20 mouse cellular contexts compared by ENCODE assay signal in genomic region chr4:141956931-141957330, GRCm38 (mm10). TPM values are rescaled to one million over a fixed set of nuclear protein-coding genes. Genes with fewer than 3 reads are reported as not detected.
DNase-seq lines count a peak whose midpoint lies in the region; ATAC-seq lines count a peak whose summit lies in the region.
"Had no signal": no experiment of that assay in that cellular context is flagged by ENCODE, and none has a peak within 500 bp of the region (broad histone marks: within the 10 kb centered on the region; RNA-seq: fewer than 3 reads in every experiment).

No protein-coding gene starts in this region.

- H3K9ac ChIP-seq in heart, embryonic 11.5 days (ENCODE audit: low read depth, low read length), result no peak overlapping the region
- no peak overlapping the region for H3K9ac ChIP-seq in midbrain, embryonic 15.5 days
- H3K9ac ChIP-seq: embryonic facial prominence, embryonic 13.5 days; forebrain, embryonic 12.5 days; heart, embryonic 13.5 days; hindbrain, embryonic 12.5 days had no signal

- H3K4me3 ChIP-seq in heart, embryonic 11.5 days (ENCODE audit: low read depth, low read length), result no peak overlapping the region
- H3K4me3 ChIP-seq in midbrain, embryonic 10.5 days, result no peak overlapping the region
- H3K4me3 ChIP-seq in midbrain, embryonic 15.5 days, result no peak overlapping the region
- H3K4me3 ChIP-seq in macrophage (ENCODE audit: inconsistent target), result no peak overlapping the region
- H3K4me3 ChIP-seq: embryonic facial prominence, embryonic 13.5 days; forebrain, embryonic 12.5 days; heart, adult 2 months; heart, embryonic 13.5 days; hindbrain, embryonic 12.5 days had no signal

- DNase-seq in heart, adult 11 months, result peak; percentile 80
- peak; percentile 32 for DNase-seq in kidney, adult 9 months
- DNase-seq in kidney, adult 11 months, result no peak
- DNase-seq in midbrain, embryonic 10.5 days (ENCODE audit: low spot score), result no peak
- DNase-seq: adrenal gland, postnatal 10 days; B cell, adult 2 months; cerebellum, adult 11-12 months; cerebellum, postnatal 36 days; gastrocnemius, postnatal 10 days; heart, postnatal 36 days had no signal

- H3K36me3 ChIP-seq in heart, embryonic 11.5 days (ENCODE audit: control insufficient read depth, insufficient read depth, low read length), result no peaks in the 10 kb centered on the region
- H3K36me3 ChIP-seq in midbrain, embryonic 10.5 days, result no peaks in the 10 kb centered on the region
- H3K36me3 ChIP-seq in midbrain, embryonic 15.5 days (replicated peaks), result no peaks in the 10 kb centered on the region
- H3K36me3 ChIP-seq in macrophage (ENCODE audit: inconsistent target), result no peaks in the 10 kb centered on the region
- H3K36me3 ChIP-seq: embryonic facial prominence, embryonic 13.5 days; forebrain, embryonic 12.5 days; hindbrain, embryonic 12.5 days had no signal

- no peak overlapping the region for H3K27ac ChIP-seq in heart, embryonic 11.5 days (ENCODE audit: low read depth, low read length)
- 0 out of 2 replicates have a peak overlapping the region, but pooled peaks have one; percentile 9 for H3K27ac ChIP-seq in midbrain, embryonic 10.5 days (replicated peaks)
- no peak overlapping the region for H3K27ac ChIP-seq in midbrain, embryonic 15.5 days
- 0 out of 2 replicates have a peak overlapping the region, but pooled peaks have one; percentile 73 for H3K27ac ChIP-seq in macrophage
- H3K27ac ChIP-seq: embryonic facial prominence, embryonic 13.5 days; forebrain, embryonic 12.5 days; heart, adult 2 months; heart, embryonic 13.5 days; hindbrain, embryonic 12.5 days had no signal

- no peaks in the 10 kb centered on the region for H3K27me3 ChIP-seq in heart, embryonic 11.5 days (ENCODE audit: control insufficient read depth, insufficient read depth, low read length)
- 0 out of 2 replicates have a peak, but pooled peaks cover 10% of the 10 kb centered on the region for H3K27me3 ChIP-seq in midbrain, embryonic 10.5 days (ENCODE audit: low read depth, poor library complexity, severe bottlenecking)
- no peaks in the 10 kb centered on the region for H3K27me3 ChIP-seq in midbrain, embryonic 15.5 days (replicated peaks)
- H3K27me3 ChIP-seq: embryonic facial prominence, embryonic 13.5 days; heart, embryonic 13.5 days; hindbrain, embryonic 12.5 days had no signal

- no peaks in the 10 kb centered on the region for H3K79me2 ChIP-seq in macrophage (ENCODE audit: inconsistent target)

- H3K4me2 ChIP-seq in heart, embryonic 11.5 days, result no peak overlapping the region
- H3K4me2 ChIP-seq in midbrain, embryonic 15.5 days, result no peak overlapping the region
- H3K4me2 ChIP-seq: embryonic facial prominence, embryonic 13.5 days; forebrain, embryonic 12.5 days; heart, embryonic 13.5 days; hindbrain, embryonic 12.5 days had no signal

- ATAC-seq in heart, embryonic 11.5 days (replicated peaks; ENCODE audit: insufficient number of reproducible peaks, low FRiP score, low TSS enrichment), result no peak
- ATAC-seq in midbrain, embryonic 15.5 days (replicated peaks), result no peak
- ATAC-seq: CD4-positive, CD25-positive, alpha-beta regulatory T cell, adult 4 months had no signal

- 0 out of 2 replicates have a peak, but pooled peaks cover 5% of the 10 kb centered on the region for H3K9me3 ChIP-seq in heart, embryonic 11.5 days (replicated peaks; ENCODE audit: control insufficient read depth, low read length)
- H3K9me3 ChIP-seq in midbrain, embryonic 10.5 days (replicated peaks), result peaks cover 6% of the 10 kb centered on the region; the same call in 1 of the 2 replicates
- H3K9me3 ChIP-seq in midbrain, embryonic 15.5 days, result no peaks in the 10 kb centered on the region
- H3K9me3 ChIP-seq: heart, embryonic 13.5 days had no signal

- 90% methylated on average over 5 of the region's 5 CpGs for WGBS in heart, embryonic 11.5 days (ENCODE audit: insufficient replicate concordance)
- WGBS in midbrain, embryonic 10.5 days, result 93% methylated on average over 5 of the region's 5 CpGs
- WGBS in midbrain, embryonic 15.5 days, result 93% methylated on average over 5 of the region's 5 CpGs
- 94% methylated on average over 5 of the region's 5 CpGs for WGBS in macrophage (ENCODE audit: missing documents)

- peaks cover 28% of the 10 kb centered on the region for H3K4me1 ChIP-seq in heart, embryonic 11.5 days (ENCODE audit: control insufficient read depth, insufficient read depth, low read length)
- peaks cover 24% of the 10 kb centered on the region for H3K4me1 ChIP-seq in midbrain, embryonic 10.5 days
- peaks cover 16% of the 10 kb centered on the region for H3K4me1 ChIP-seq in midbrain, embryonic 15.5 days

RNA-seq across cellular contexts. Expression of gene Fhad1, which starts 58.0 kb away (rescaled TPM):
- polyA plus RNA-seq in heart, embryonic 11.5 days (2014; fragmentation: Nextera tagmentation; extraction: Ambion mirVana), result 3.8 and 7.1 TPM in 2 replicates
- polyA plus RNA-seq in midbrain, embryonic 10.5 days (2016; fragmentation: Nextera tagmentation; extraction: Ambion mirVana), result 1.6 and 1.9 TPM in 2 replicates
- 3.7 and 4.2 TPM in 2 replicates for polyA plus RNA-seq in midbrain, embryonic 15.5 days (2015; fragmentation: Nextera tagmentation; extraction: Ambion mirVana)
- total RNA-seq in macrophage (2018; cell fraction: chromatin; rRNA removed), result 100 to 1,000 TPM in 1 of 26 experiments, 10 to 100 TPM in 23, 1 to 10 TPM in 2; 6.2 to 111 (median 29.8) TPM
- total RNA-seq in macrophage (2018; cell fraction: cytosol; rRNA removed), result 1 to 10 TPM; 2.1 to 7.1 (median 4.0) TPM
- total RNA-seq in macrophage (2018; cell fraction: nucleus; rRNA removed), result 10 to 100 TPM in 16 of 26 experiments, 1 to 10 TPM in 10; 4.7 to 45.7 (median 11.1) TPM
- polyA plus RNA-seq in macrophage (2018), result 3.0 to 8.6 TPM (median 5.4 TPM) in 3 replicates
- total RNA-seq: heart, postnatal 36 days; MEL had no signal

Comparison
In these comparisons a context has a peak if more than half of its experiments do, and no peak if none do; other contexts are left out.
1. DNase-seq: peak in heart, adult 11 months (single experiment) and kidney, adult 9 months (single experiment); none in kidney, adult 11 months (single experiment) and midbrain, embryonic 10.5 days (single experiment).
2. H3K27ac ChIP-seq: peak in midbrain, embryonic 10.5 days (single experiment) and macrophage (single experiment); none in heart, embryonic 11.5 days (single experiment) and midbrain, embryonic 15.5 days (single experiment).